Mouse (Mus musculus): ENCODE results near the gene Pde10a. TPM values are rescaled to one million over a fixed set of nuclear protein-coding genes. Genes with fewer than 3 reads are reported as not detected.
A peak's percentile ranks its signal among the peaks of the same experiment; 100 is the strongest.

Gene Pde10a
- total RNA-seq, 2 experiments from 2014 or later = 4.0 to 6.0 TPM

- H3K27ac ChIP-seq = no peak overlapping the region
- no peak overlapping the region for H3K4me3 ChIP-seq
- no peak for DNase-seq
- no peak for TF ChIP-seq CTCF (IDR thresholded peaks at IDR 0.05)
- intact Hi-C loops (cut with DNase I) = no loop called here
Observed at GRCm38 (mm10) chr17:8562101-8562885, 37.1 kb downstream of the Pde10a start.

- TF ChIP-seq CTCF (IDR thresholded peaks at IDR 0.05) = no peak
- intact Hi-C loops (cut with DNase I) = no loop called here
- no peak overlapping the region for H3K27ac ChIP-seq
- DNase-seq = no peak
- no peak overlapping the region for H3K4me3 ChIP-seq
Observed at GRCm38 (mm10) chr17:8562886-8563280, 37.7 kb downstream of the Pde10a start.

GRCm38 (mm10) chr17:8566850-8567249 lies 41.7 kb downstream of the Pde10a start, which contains the start of gene Gm17087:
TSS of gene Gm17087 (minus strand) at chr17:8566950.
- DNase-seq = no peak
- H3K27ac ChIP-seq = no peak within 1 kb of the TSS
- intact Hi-C loops (cut with DNase I) = no loop called here
- H3K4me3 ChIP-seq = no peak within 1 kb of the TSS
- no peak for TF ChIP-seq CTCF (IDR thresholded peaks at IDR 0.05)

GRCm38 (mm10) chr17:8573542-8574260 lies 48.5 kb downstream of the Pde10a start:
- H3K4me3 ChIP-seq = no peak overlapping the region
- no peak for TF ChIP-seq CTCF (IDR thresholded peaks at IDR 0.05)
- intact Hi-C loops (cut with DNase I) = no loop called here
- no peak overlapping the region for H3K27ac ChIP-seq
- DNase-seq = no peak

GRCm38 (mm10) chr17:8580360-8580759 lies 55.2 kb downstream of the Pde10a start:
- Histone ChIP-seq H3K27ac (no peak overlapping the region), H3K4me3 (no peak overlapping the region)
- no peak for DNase-seq
- TF ChIP-seq CTCF (IDR thresholded peaks at IDR 0.05) = peak; percentile 59
- intact Hi-C loops (cut with DNase I) = no loop called here

- intact Hi-C loops (cut with DNase I) = no loop called here
- H3K4me3 ChIP-seq = no peak overlapping the region
- no peak for DNase-seq
- TF ChIP-seq CTCF (IDR thresholded peaks at IDR 0.05) = no peak
- H3K27ac ChIP-seq = no peak overlapping the region
Observed at GRCm38 (mm10) chr17:8581579-8581978, 56.4 kb downstream of the Pde10a start.

- intact Hi-C loops (cut with DNase I) = loop anchor here (1.0 to 5.0 kb wide), 3 partner anchors 55 to 129 kb away; no protein-coding TSS in a partner anchor
- peak; percentile 87 for TF ChIP-seq CTCF (IDR thresholded peaks at IDR 0.05)
- H3K27ac ChIP-seq = no peak overlapping the region
- DNase-seq = peak; percentile 79
- H3K4me3 ChIP-seq = peak overlapping the region; percentile 47
Observed at GRCm38 (mm10) chr17:8592427-8593277, 67.5 kb downstream of the Pde10a start.

GRCm38 (mm10) chr17:8597790-8598189 lies 72.6 kb downstream of the Pde10a start:
- TF ChIP-seq CTCF (IDR thresholded peaks at IDR 0.05) = peak; percentile 96
- intact Hi-C loops (cut with DNase I) = loop anchor here (1.0 kb wide), 1 partner anchor 129 kb away; no protein-coding TSS in a partner anchor
- peak; percentile 67 for DNase-seq
- no peak overlapping the region for H3K4me3 ChIP-seq
- H3K27ac ChIP-seq = no peak overlapping the region

GRCm38 (mm10) chr17:8602976-8603375 lies 77.8 kb downstream of the Pde10a start:
- intact Hi-C loops (cut with DNase I) = no loop called here

GRCm38 (mm10) chr17:8605921-8606320 lies 80.7 kb downstream of the Pde10a start:
- H3K27ac ChIP-seq = no peak overlapping the region
- TF ChIP-seq CTCF (IDR thresholded peaks at IDR 0.05) = no peak
- DNase-seq = no peak
- intact Hi-C loops (cut with DNase I) = no loop called here
- no peak overlapping the region for H3K4me3 ChIP-seq

More at GRCm38 (mm10) chr17:8602976-8603375, 77.8 kb downstream of the Pde10a start:
- no peak for DNase-seq
- H3K27ac ChIP-seq = no peak overlapping the region
- no peak for TF ChIP-seq CTCF (IDR thresholded peaks at IDR 0.05)
- H3K4me3 ChIP-seq = no peak overlapping the region

GRCm38 (mm10) chr17:8606695-8607094 lies 81.5 kb downstream of the Pde10a start:
- no peak overlapping the region for H3K4me3 ChIP-seq
- no peak overlapping the region for H3K27ac ChIP-seq
- TF ChIP-seq CTCF (IDR thresholded peaks at IDR 0.05) = no peak
- intact Hi-C loops (cut with DNase I) = no loop called here
- DNase-seq = no peak

GRCm38 (mm10) chr17:8611916-8612315 lies 86.7 kb downstream of the Pde10a start:
- H3K4me3 ChIP-seq = no peak overlapping the region
- intact Hi-C loops (cut with DNase I) = no loop called here
- no peak for TF ChIP-seq CTCF (IDR thresholded peaks at IDR 0.05)
- H3K27ac ChIP-seq = no peak overlapping the region
- no peak for DNase-seq

All from gastrocnemius, adult 2 months (tissue).